Mouse (Mus musculus) midbrain, embryonic 14.5 days (tissue): Measurements from ENCODE around the gene Hnrnpm. TPM values are rescaled to one million over a fixed set of nuclear protein-coding genes. Genes with fewer than 3 reads are reported as not detected.

Source experiments
- ATAC-seq: fragments of 200-750 bp; cut with Nextera tagmentation; 2 replicates; pipeline ENCODE4 v1.8.0; 2017; ENCODE audit warnings: moderate number of reproducible peaks, moderate library complexity; ENCODE audit not compliant: low FRiP score, low TSS enrichment
- DNase-seq: peaks from one replicate; pipeline ENCODE4 v3.0.0-alpha.2; 2015
- H3K27ac ChIP-seq: fragments of 300-500 bp; sonication (generic); replicated peaks from 2 replicates; pipeline ENCODE4 v1.5.1; 2014; ENCODE audit warnings: mild to moderate bottlenecking, low read depth, low read length, moderate library complexity
- H3K27me3 ChIP-seq: fragments of 300-500 bp; sonication (generic); 2 replicates; pipeline ENCODE4 v1.6.1; 2014; ENCODE audit warnings: low read length, control low read depth, mixed read lengths; ENCODE audit not compliant: control insufficient read depth, insufficient read depth
- H3K36me3 ChIP-seq: fragments of 300-500 bp; sonication (generic); 2 replicates; pipeline ENCODE4 v1.6.1; 2014; ENCODE audit warnings: low read length, control low read depth; ENCODE audit not compliant: control insufficient read depth, insufficient read depth
- H3K4me1 ChIP-seq: fragments of 300-500 bp; sonication (generic); 2 replicates; pipeline ENCODE4 v1.6.1; 2014; ENCODE audit warnings: mild to moderate bottlenecking, antibody characterized with exemption, low read length, control low read depth; ENCODE audit not compliant: control insufficient read depth, insufficient read depth
- H3K4me2 ChIP-seq: fragments of 300-500 bp; sonication (generic); 2 replicates; pipeline ENCODE4 v1.6.1; 2014; ENCODE audit warnings: mild to moderate bottlenecking, low read length, moderate library complexity
- H3K4me3 ChIP-seq: fragments of 300-500 bp; sonication (generic); replicated peaks from 2 replicates; pipeline ENCODE4 v1.5.1; 2014; ENCODE audit warnings: low read depth, low read length
- H3K9ac ChIP-seq: fragments of 300-500 bp; sonication (generic); replicated peaks from 2 replicates; pipeline ENCODE4 v1.6.1; 2014; ENCODE audit warnings: mild to moderate bottlenecking, low read length, moderate library complexity
- H3K9me3 ChIP-seq: fragments of 300-500 bp; sonication (generic); 2 replicates; pipeline ENCODE4 v1.6.1; 2016; ENCODE audit warnings: low read length, control low read depth, mixed read lengths; ENCODE audit not compliant: control insufficient read depth
- WGBS: fragments of 180-500 bp; shearing (Covaris S2); extraction: QIAGEN DNeasy Blood & Tissue Kit; methylation state at CpG from one replicate; pipeline ENCODE4 v1.1.7; 2014; 5-methylcytosine and 5-hydroxymethylcytosine counted together
- polyA plus RNA-seq: library from polyadenylated mRNA; unstranded; fragments of >200 nt; fragmentation: Nextera tagmentation; extraction: Ambion mirVana; gene quantifications from 2 replicates; pipeline ENCODE4 v1.2.1, GENCODE M21; 2014

Gene Hnrnpm
- polyA plus RNA-seq, 1 experiment from 2014 or later, result 214 TPM

- ATAC-seq, result peak; percentile 84
- peak; percentile 86 for DNase-seq
- 0% methylated on average over 42 of the region's 44 CpGs for WGBS
- no peaks in the 10 kb centered on the region for H3K9me3 ChIP-seq
- peak overlapping the region; percentile 96 for H3K27ac ChIP-seq
- H3K4me3 ChIP-seq, result peak overlapping the region; percentile 72
- H3K27me3 ChIP-seq, result no peaks in the 10 kb centered on the region
- peaks cover 43% of the 10 kb centered on the region for H3K4me1 ChIP-seq
- peak overlapping the region; percentile 77 for H3K4me2 ChIP-seq
- peak overlapping the region; percentile 97 for H3K9ac ChIP-seq
- 0 out of 2 replicates have a peak, but pooled peaks cover 4% of the 10 kb centered on the region for H3K36me3 ChIP-seq
Observed at GRCm38 (mm10) chr17:33684671-33685231, 1.9 kb downstream of the Hnrnpm start.

GRCm38 (mm10) chr17:33681767-33682166, 4.9 kb downstream of the Hnrnpm start:
- Histone ChIP-seq H3K9ac (no peak overlapping the region), H3K27me3 (no peaks in the 10 kb centered on the region), H3K4me3 (0 out of 2 replicates have a peak overlapping the region, but pooled peaks have one; percentile 7), H3K9me3 (no peaks in the 10 kb centered on the region), H3K36me3 (peaks cover 10% of the 10 kb centered on the region; the same call in 1 of the 2 replicates), H3K4me2 (peak overlapping the region; percentile 77), H3K4me1 (peaks cover 43% of the 10 kb centered on the region), H3K27ac (no peak overlapping the region)
- ATAC-seq (no peak), DNase-seq (no peak)

GRCm38 (mm10) chr17:33678771-33679170, 7.9 kb downstream of the Hnrnpm start:
- Histone ChIP-seq H3K4me1 (peaks cover 32% of the 10 kb centered on the region), H3K9me3 (no peaks in the 10 kb centered on the region), H3K9ac (no peak overlapping the region), H3K27ac (no peak overlapping the region), H3K36me3 (peaks cover 24% of the 10 kb centered on the region), H3K4me2 (no peak overlapping the region), H3K4me3 (no peak overlapping the region), H3K27me3 (no peaks in the 10 kb centered on the region)
- no peak for ATAC-seq
- no peak for DNase-seq

GRCm38 (mm10) chr17:33676086-33676485, 10.6 kb downstream of the Hnrnpm start:
- H3K27ac ChIP-seq, result no peak overlapping the region
- peaks cover 6% of the 10 kb centered on the region for H3K4me1 ChIP-seq
- no peaks in the 10 kb centered on the region for H3K9me3 ChIP-seq
- peaks cover 26% of the 10 kb centered on the region for H3K36me3 ChIP-seq
- H3K9ac ChIP-seq, result no peak overlapping the region
- WGBS, result 95% methylated on average over 2 of the region's 2 CpGs
- ATAC-seq, result no peak
- no peaks in the 10 kb centered on the region for H3K27me3 ChIP-seq
- H3K4me2 ChIP-seq, result no peak overlapping the region
- no peak for DNase-seq
- no peak overlapping the region for H3K4me3 ChIP-seq

GRCm38 (mm10) chr17:33675452-33675851, 11.2 kb downstream of the Hnrnpm start:
- Histone ChIP-seq H3K9me3 (no peaks in the 10 kb centered on the region), H3K4me1 (0 out of 2 replicates have a peak, but pooled peaks cover 3% of the 10 kb centered on the region), H3K27ac (no peak overlapping the region), H3K9ac (no peak overlapping the region), H3K4me2 (no peak overlapping the region), H3K4me3 (no peak overlapping the region), H3K36me3 (peaks cover 26% of the 10 kb centered on the region), H3K27me3 (no peaks in the 10 kb centered on the region)
- ATAC-seq (no peak), DNase-seq (peak; percentile 5)

GRCm38 (mm10) chr17:33673837-33674236, 12.8 kb downstream of the Hnrnpm start:
- Histone ChIP-seq H3K4me3 (no peak overlapping the region), H3K36me3 (peaks cover 26% of the 10 kb centered on the region), H3K4me2 (no peak overlapping the region), H3K9me3 (no peaks in the 10 kb centered on the region), H3K4me1 (0 out of 2 replicates have a peak, but pooled peaks cover 4% of the 10 kb centered on the region), H3K27ac (no peak overlapping the region), H3K27me3 (no peaks in the 10 kb centered on the region), H3K9ac (no peak overlapping the region)
- DNase-seq, result no peak
- WGBS, result 92% methylated on average over 1 of the region's 1 CpGs
- no peak for ATAC-seq

- no peak overlapping the region for H3K9ac ChIP-seq
- H3K27ac ChIP-seq, result no peak overlapping the region
- H3K4me1 ChIP-seq, result 0 out of 2 replicates have a peak, but pooled peaks cover 4% of the 10 kb centered on the region
- WGBS, result 93% methylated on average over 3 of the region's 3 CpGs
- ATAC-seq, result no peak
- H3K36me3 ChIP-seq, result peaks cover 42% of the 10 kb centered on the region
- H3K27me3 ChIP-seq, result no peaks in the 10 kb centered on the region
- no peak overlapping the region for H3K4me3 ChIP-seq
- no peak for DNase-seq
- no peaks in the 10 kb centered on the region for H3K9me3 ChIP-seq
- no peak overlapping the region for H3K4me2 ChIP-seq
Observed at GRCm38 (mm10) chr17:33669681-33670080, 17.0 kb downstream of the Hnrnpm start.

GRCm38 (mm10) chr17:33666813-33667212, 19.8 kb downstream of the Hnrnpm start:
- no peak for ATAC-seq
- H3K9ac ChIP-seq, result no peak overlapping the region
- H3K27ac ChIP-seq, result no peak overlapping the region
- peaks cover 62% of the 10 kb centered on the region for H3K36me3 ChIP-seq
- WGBS, result 94% methylated on average over 3 of the region's 3 CpGs
- H3K4me2 ChIP-seq, result no peak overlapping the region
- H3K27me3 ChIP-seq, result no peaks in the 10 kb centered on the region
- no peaks in the 10 kb centered on the region for H3K9me3 ChIP-seq
- H3K4me1 ChIP-seq, result 0 out of 2 replicates have a peak, but pooled peaks cover 4% of the 10 kb centered on the region
- no peak for DNase-seq
- H3K4me3 ChIP-seq, result no peak overlapping the region

- ATAC-seq (no peak), DNase-seq (no peak)
- Histone ChIP-seq H3K4me2 (no peak overlapping the region), H3K4me1 (no peaks in the 10 kb centered on the region), H3K27ac (no peak overlapping the region), H3K4me3 (no peak overlapping the region), H3K27me3 (no peaks in the 10 kb centered on the region), H3K36me3 (peaks cover 98% of the 10 kb centered on the region), H3K9ac (no peak overlapping the region), H3K9me3 (no peaks in the 10 kb centered on the region)
- WGBS, result 98% methylated on average over 34 of the region's 34 CpGs
Observed at GRCm38 (mm10) chr17:33649781-33650475, 36.7 kb downstream of the Hnrnpm start.
